Mouse (Mus musculus): ENCODE results near the gene Pdcd2.

- TF ChIP-seq GATA1 (IDR thresholded peaks at IDR 0.05; ENCODE audit: borderline replicate concordance, low read length): no peak
- TF ChIP-seq FLI1 (IDR thresholded peaks at IDR 0.05; ENCODE audit: low read length): no peak
These were observed 39.8 kb upstream of the Pdcd2 start for GRCm38 (mm10) chr17:15566908-15567307.

Data from megakaryocyte, embryonic 14.5 days (primary cell).